Mouse (Mus musculus): ENCODE results near the gene Ctla2a.
"Not testable (repeated sequence)": the region's sequence is repeated elsewhere in the genome, so short reads cannot be mapped to it uniquely, and the experiment has no call there.

Ctla2a gene

DNA sequence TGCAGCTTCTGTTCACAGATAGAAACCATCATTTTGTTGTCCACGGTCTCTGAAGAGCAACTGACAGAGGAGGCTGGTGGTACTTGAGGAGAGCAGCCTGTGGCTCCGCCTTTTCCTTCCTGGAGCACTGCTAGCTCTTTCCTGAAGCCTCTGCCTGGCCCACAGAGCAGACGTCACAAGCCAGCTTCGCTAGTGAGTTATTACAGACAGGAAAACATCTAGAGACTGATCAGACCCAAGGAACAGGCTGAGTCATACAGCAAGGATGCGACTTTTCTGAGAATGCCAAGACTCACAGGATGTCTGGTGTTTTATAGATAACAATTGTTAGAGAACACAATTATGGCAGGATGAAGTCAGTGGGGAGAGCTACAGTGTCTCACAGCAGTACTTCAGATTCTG lies at the start of gene Ctla2a, which contains the start of gene Gm49391:
Ctla2a (minus strand) TSS at position 126 of the 402 bp plus-strand sequence.
Gm49391 (minus strand) TSS at position 72 of the 402 bp plus-strand sequence.
- DNase-seq (ENCODE audit: low spot score in 2 of 2), result peak in 1 of 2 experiments; percentile 0

DNA sequence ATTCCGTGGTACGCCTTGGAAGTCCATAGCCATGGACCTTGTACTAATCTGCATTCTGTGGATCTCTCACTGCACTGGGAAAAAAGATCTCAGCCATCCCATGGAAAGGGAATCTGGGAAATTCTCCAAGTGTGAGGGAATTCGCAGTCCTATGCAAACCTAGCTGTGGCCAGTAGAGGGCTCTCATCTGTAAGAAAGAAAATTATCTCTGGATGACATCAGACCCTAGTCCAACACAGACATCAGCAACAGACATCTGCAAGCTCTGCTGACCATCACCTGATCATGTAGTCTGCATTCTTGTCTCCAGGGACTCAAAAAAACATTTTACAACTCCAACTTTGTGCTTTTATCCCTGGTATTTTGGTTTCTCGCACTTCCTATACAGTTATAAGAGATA lies 35.9 kb upstream of the Ctla2a start:
- DNase-seq (ENCODE audit: low spot score in 2 of 2), result not testable (repeated sequence)

GRCm38 (mm10) chr13:60963985-60964384 lies 27.6 kb upstream of the Ctla2a start:
- peak in 1 of 2 experiments; percentile 3 for DNase-seq (ENCODE audit: low spot score in 2 of 2)

- DNase-seq (ENCODE audit: low spot score in 2 of 2), result no peak
These were observed 25.3 kb upstream of the Ctla2a start for GRCm38 (mm10) chr13:60961706-60962105.

- not testable (repeated sequence) for DNase-seq (ENCODE audit: low spot score in 2 of 2)
These were observed 5.5 kb upstream of the Ctla2a start, which contains the start of gene Tpbpa for GRCm38 (mm10) chr13:60941884-60942283. Gene Tpbpa (minus strand): TSS chr13:60941984.

GRCm38 (mm10) chr13:60935490-60935889 lies 935 bp downstream of the Ctla2a start, which contains the start of gene Gm49393:
Gene Gm49393 (minus strand): TSS chr13:60935590.
- not testable (repeated sequence) for DNase-seq (ENCODE audit: low spot score in 2 of 2)

DNA sequence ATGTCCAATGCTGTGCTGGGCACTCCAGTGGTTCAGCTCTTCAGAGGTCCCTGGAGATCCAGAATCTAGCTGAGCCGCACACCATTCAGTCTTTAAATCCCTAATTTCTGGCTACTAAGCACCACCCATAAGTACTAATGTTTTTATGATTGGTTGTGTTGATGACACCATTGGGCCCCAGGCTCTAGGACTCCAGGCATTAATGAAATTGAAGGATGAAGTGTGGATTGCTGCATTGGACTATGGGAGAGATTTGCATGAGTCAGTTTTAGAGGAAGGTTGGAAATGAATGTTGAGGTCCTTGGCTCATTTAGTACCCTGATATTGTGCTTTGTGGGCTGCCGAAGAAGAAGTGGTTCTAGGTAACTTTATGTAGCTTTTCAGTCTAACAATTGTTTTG lies 31.6 kb downstream of the Ctla2a start, which contains the start of gene Tpbpb:
Tpbpb (minus strand) TSS at position 101 of the 400 bp plus-strand sequence.
- not testable (repeated sequence) for DNase-seq (ENCODE audit: low spot score in 2 of 2)

DNA sequence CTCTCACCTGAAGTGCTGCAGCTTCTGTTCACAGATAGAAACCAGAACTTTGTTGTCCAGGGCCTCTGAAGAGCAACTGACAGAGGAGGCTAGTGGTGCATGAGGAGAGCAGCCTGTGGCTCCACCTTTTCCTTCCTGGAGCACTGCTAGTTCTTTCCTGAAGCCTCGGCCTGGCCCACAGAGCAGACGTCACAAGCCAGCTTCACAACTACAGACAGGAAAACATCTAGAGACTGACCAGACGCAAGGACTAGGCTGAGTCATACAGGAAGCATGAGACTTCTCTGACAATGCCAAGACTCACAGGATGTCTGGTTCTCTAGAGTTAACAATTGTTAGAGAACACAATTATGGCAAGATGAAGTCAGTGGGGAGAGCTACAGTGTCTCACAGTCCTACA lies 39.1 kb downstream of the Ctla2a start, which contains the start of gene Ctla2b:
Ctla2b (minus strand) TSS at position 120 of the 400 bp plus-strand sequence.
- DNase-seq (ENCODE audit: low spot score in 2 of 2), result peak in 1 of 2 experiments; percentile 28

GRCm38 (mm10) chr13:60896794-60897193 lies 39.6 kb downstream of the Ctla2a start, which contains the start of gene Gm49392:
Gene Gm49392 (minus strand): TSS chr13:60896894.
- not testable (repeated sequence) for DNase-seq (ENCODE audit: low spot score in 2 of 2)

DNA sequence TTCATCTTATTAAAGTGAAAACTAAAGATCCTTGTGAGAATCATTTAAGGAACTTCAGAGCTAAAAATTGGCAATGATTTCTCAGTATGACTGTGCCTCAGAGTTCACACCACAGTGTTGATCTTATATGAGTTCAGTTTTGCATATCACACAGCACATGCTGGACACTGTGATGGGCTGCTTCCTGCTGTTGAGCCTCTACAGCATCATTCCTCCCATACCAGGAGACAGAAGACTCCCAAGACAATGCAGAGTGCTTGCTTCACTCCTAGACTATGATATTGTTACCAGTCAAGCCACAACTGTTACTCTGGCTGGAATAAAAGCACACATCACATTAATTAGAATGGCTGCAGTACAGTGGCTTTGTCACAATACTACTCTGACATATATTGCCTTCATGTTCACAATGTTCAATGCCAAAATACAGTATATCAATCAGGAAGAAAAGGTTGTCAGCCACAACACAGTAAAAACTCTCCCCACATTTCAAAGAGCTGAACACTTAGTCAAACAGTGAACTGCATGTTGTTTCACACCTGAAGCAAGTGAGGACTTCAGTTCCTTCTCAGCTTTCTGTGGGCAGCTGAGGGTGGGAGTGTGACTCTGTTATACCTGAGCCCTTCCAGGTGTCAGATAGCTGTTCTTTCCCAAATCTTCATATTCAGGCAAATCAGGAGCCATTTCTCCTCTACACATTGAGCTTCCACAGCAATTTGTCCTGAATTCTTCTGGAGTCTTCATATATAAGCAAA lies 40.8 kb downstream of the Ctla2a start:
- DNase-seq (ENCODE audit: low spot score in 2 of 2), result no peak

- DNase-seq (ENCODE audit: low spot score in 2 of 2), result no peak
These were observed 44.1 kb downstream of the Ctla2a start for GRCm38 (mm10) chr13:60892301-60892700.
